Mouse (Mus musculus) kidney, embryonic 15.5 days (tissue): ENCODE measurements around the gene Ilk. TPM values are rescaled to one million over a fixed set of nuclear protein-coding genes. Genes with fewer than 3 reads are reported as not detected.
"Not testable (repeated sequence)": the region's sequence is repeated elsewhere in the genome, so short reads cannot be mapped to it uniquely, and the experiment has no call there.

Experiments
- ATAC-seq: fragments of 200-750 bp; cut with Nextera tagmentation; replicated peaks from 2 replicates; pipeline ENCODE4 v1.8.0; 2017; ENCODE audit warnings: moderate TSS enrichment; ENCODE audit not compliant: low FRiP score
- H3K27ac ChIP-seq: fragments of 300-500 bp; sonication (generic); 2 replicates; pipeline ENCODE4 v1.5.1; 2015; ENCODE audit warnings: mild to moderate bottlenecking, inconsistent platforms
- H3K27me3 ChIP-seq: fragments of 300-500 bp; sonication (generic); 2 replicates; pipeline ENCODE4 v1.6.1; 2015; ENCODE audit warnings: inconsistent platforms
- H3K36me3 ChIP-seq: fragments of 300-500 bp; sonication (generic); 2 replicates; pipeline ENCODE4 v1.6.1; 2015; ENCODE audit warnings: inconsistent platforms
- H3K4me1 ChIP-seq: fragments of 300-500 bp; sonication (generic); 2 replicates; pipeline ENCODE4 v1.6.1; 2015; ENCODE audit warnings: inconsistent platforms
- H3K4me2 ChIP-seq: fragments of 300-500 bp; sonication (generic); 2 replicates; pipeline ENCODE4 v1.6.1; 2015; ENCODE audit warnings: moderate library complexity, mild to moderate bottlenecking, inconsistent platforms
- H3K4me3 ChIP-seq: fragments of 300-500 bp; sonication (generic); replicated peaks from 2 replicates; pipeline ENCODE4 v1.5.1; 2015; ENCODE audit warnings: mild to moderate bottlenecking, inconsistent platforms
- H3K9ac ChIP-seq: fragments of 300-500 bp; sonication (generic); 2 replicates; pipeline ENCODE4 v1.6.1; 2015; ENCODE audit warnings: mild to moderate bottlenecking, inconsistent platforms
- H3K9me3 ChIP-seq: fragments of 300-500 bp; sonication (generic); replicated peaks from 2 replicates; pipeline ENCODE4 v1.6.1; 2016; ENCODE audit warnings: inconsistent platforms
- WGBS: fragments of 180-500 bp; shearing (Covaris S2); methylation state at CpG from one replicate; pipeline ENCODE4 v1.1.7; 2015; ENCODE audit warnings: mixed read lengths; 5-methylcytosine and 5-hydroxymethylcytosine counted together
- polyA plus RNA-seq: library from polyadenylated mRNA; unstranded; fragments of >200 nt; fragmentation: Nextera tagmentation; extraction: Ambion mirVana; gene quantifications from 2 replicates; pipeline ENCODE4 v1.2.1, GENCODE M21; 2015

The Ilk gene
- polyA plus RNA-seq, 1 experiment from 2014 or later = 360 TPM

DNA sequence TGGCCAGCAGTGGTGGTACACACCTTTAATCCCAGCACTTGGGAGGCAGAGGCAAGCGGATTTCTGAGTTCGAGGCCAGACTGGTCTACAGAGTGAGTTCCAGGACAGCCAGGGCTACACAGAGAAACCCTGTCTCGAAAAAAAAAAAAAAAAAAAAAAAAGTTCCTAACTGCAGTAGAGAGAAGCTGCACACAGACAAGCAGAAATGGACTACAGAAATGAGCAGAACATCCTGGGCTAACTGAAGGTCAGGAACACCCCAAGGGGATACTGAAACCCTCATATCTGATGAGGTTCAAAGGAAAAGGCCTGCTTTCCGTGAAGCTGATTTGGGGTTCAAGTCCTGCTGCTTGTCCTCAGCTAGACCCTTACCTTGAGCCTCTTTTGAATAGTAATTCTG is 928 bp upstream of the Ilk start:
- peak overlapping the region; percentile 95 for H3K27ac ChIP-seq
- 53% methylated on average over 4 of the region's 4 CpGs for WGBS
- peak overlapping the region; percentile 95 for H3K9ac ChIP-seq
- H3K4me2 ChIP-seq = peak overlapping the region; percentile 64
- H3K9me3 ChIP-seq, H3K27me3 ChIP-seq, ATAC-seq: not testable (repeated sequence)
- peak overlapping the region; percentile 89 for H3K4me3 ChIP-seq
- peaks cover 37% of the 10 kb centered on the region for H3K4me1 ChIP-seq
- H3K36me3 ChIP-seq = peaks cover 55% of the 10 kb centered on the region

DNA sequence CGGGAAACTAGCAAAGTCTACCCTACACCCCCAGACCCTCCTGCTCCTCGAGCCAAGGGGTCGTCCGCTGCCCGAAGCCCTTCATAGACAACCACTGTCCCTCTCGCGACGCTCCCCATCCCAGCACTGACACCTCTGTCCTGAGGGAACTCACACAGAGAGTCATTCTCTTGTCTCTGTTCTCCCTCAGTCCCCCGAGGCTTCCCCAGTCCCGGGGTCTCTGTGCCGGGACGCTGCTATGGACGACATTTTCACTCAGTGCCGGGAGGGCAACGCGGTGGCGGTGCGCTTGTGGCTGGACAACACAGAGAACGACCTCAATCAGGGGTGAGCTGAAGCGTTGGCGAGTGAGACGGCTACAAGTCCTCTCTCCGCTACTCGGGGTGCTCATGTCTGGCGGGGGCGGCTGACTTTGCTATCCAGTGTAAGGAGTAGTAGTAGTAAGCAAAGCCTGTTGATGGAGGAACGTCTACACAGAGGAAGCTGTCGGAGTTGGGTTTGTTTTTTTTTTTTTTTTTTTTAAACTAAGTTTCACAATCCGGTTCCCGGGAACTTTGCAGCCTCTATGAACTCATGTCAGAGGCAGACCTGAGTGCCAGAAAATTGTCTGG is 624 bp downstream of the Ilk start, which contains the start of gene Rrp8:
Rrp8 (minus strand) TSS at position 475 of the 611 bp plus-strand sequence.
- WGBS = under 1% methylated on average over 30 of the region's 30 CpGs
- no peaks in the 10 kb centered on the region for H3K9me3 ChIP-seq
- no peaks in the 10 kb centered on the region for H3K27me3 ChIP-seq
- H3K4me2 ChIP-seq = peak within 1 kb of the TSS; percentile 64
- peaks cover 55% of the 10 kb centered on the region for H3K36me3 ChIP-seq
- H3K4me3 ChIP-seq = peak within 1 kb of the TSS; percentile 89
- peaks cover 37% of the 10 kb centered on the region for H3K4me1 ChIP-seq
- H3K27ac ChIP-seq = peak within 1 kb of the TSS; percentile 96
- H3K9ac ChIP-seq = peak within 1 kb of the TSS; percentile 95
- ATAC-seq = peak; percentile 3; the same call in 1 of the 2 replicates

GRCm38 (mm10) chr7:105737648-105738047 is 1.3 kb downstream of the Ilk start:
- WGBS = 20% methylated on average over 3 of the region's 3 CpGs
- peaks cover 37% of the 10 kb centered on the region for H3K4me1 ChIP-seq
- H3K4me3 ChIP-seq = peak overlapping the region; percentile 89
- peak overlapping the region; percentile 95 for H3K27ac ChIP-seq
- H3K9ac ChIP-seq = peak overlapping the region; percentile 95
- no peaks in the 10 kb centered on the region for H3K9me3 ChIP-seq
- peak overlapping the region; percentile 64 for H3K4me2 ChIP-seq
- no peak for ATAC-seq
- H3K36me3 ChIP-seq = peaks cover 55% of the 10 kb centered on the region
- H3K27me3 ChIP-seq = no peaks in the 10 kb centered on the region

DNA sequence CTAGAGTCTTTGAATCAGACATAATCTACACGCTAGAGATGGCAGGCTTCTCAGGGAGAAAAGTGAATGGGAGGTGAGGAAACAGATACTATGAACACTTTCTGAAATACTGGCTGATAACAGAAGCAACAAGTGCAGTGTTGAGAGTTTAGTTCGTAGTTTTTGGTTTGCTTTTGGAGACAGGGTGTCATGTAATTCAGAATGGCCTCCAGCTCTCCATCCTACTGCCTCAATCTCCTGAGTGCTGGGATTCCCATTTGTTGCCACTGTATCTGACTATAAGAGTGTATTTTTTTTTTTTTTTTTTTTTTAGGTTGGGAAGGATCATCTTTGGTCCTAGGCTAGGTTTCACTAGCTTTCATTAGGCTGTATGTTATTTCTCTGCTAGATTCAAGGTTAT is 1.9 kb downstream of the Ilk start:
- WGBS = 72% methylated on average over 2 of the region's 2 CpGs
- peaks cover 55% of the 10 kb centered on the region for H3K36me3 ChIP-seq

DNA sequence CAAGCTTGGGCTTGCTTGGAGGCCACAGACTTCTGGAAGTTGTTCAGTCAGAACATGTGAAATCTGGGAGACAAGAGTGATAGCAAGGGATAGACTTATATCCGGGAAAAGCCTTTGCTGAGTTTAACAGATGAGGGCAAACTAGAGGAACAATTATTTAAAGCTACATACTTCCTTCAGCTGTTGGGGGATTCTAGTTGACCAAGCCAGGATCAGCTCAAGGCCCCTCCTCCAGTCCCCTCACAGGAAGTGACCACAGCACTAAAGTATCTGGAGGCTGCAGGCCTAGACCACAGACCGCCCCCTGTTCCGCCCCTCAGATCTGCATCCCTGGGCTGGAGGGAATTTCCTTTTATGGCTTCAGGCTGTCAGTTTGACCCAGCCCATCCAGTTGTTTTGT is 2.6 kb downstream of the Ilk start:
- peak overlapping the region; percentile 95 for H3K9ac ChIP-seq
- H3K4me3 ChIP-seq = peak overlapping the region; percentile 89
- H3K27ac ChIP-seq = peak overlapping the region; percentile 96
- H3K9me3 ChIP-seq = no peaks in the 10 kb centered on the region
- ATAC-seq = peak; percentile 79
- peaks cover 44% of the 10 kb centered on the region for H3K4me1 ChIP-seq
- WGBS = 15% methylated on average over 3 of the region's 3 CpGs
- H3K27me3 ChIP-seq = no peaks in the 10 kb centered on the region
- H3K4me2 ChIP-seq = peak overlapping the region; percentile 64
- peaks cover 49% of the 10 kb centered on the region for H3K36me3 ChIP-seq

More for the DNA sequence above, 1.9 kb downstream of the Ilk start:
- no peaks in the 10 kb centered on the region for H3K27me3 ChIP-seq
- H3K9ac ChIP-seq = peak overlapping the region; percentile 95
- peak overlapping the region; percentile 96 for H3K27ac ChIP-seq
- no peak for ATAC-seq
- peak overlapping the region; percentile 64 for H3K4me2 ChIP-seq
- no peaks in the 10 kb centered on the region for H3K9me3 ChIP-seq
- H3K4me3 ChIP-seq = peak overlapping the region; percentile 89
- peaks cover 42% of the 10 kb centered on the region for H3K4me1 ChIP-seq

DNA sequence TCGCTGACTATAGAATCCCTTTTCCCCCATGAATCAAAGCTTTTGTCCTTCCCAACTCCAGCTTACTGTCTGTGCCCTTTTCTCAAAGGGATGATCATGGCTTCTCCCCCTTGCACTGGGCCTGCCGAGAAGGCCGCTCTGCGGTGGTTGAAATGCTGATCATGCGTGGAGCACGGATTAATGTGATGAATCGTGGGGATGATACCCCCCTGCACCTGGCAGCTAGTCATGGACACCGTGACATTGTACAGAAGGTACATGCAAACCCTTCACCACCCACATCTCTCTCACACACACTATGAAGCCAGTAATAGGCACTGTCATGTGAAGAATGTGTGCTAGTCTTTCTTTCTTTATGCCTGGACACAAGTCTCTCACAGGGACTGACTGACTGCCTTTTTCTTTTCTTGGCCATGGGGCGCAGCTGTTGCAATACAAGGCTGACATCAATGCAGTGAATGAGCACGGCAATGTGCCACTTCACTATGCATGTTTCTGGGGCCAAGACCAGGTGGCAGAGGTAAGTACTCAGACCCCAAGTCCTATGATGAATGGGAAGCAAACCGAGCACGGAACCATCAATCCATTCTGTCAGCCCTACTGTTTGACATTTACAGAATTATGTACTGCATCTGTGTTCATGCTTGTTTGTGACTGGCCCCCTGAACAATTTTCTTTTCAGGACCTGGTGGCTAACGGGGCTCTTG is 3.9 kb downstream of the Ilk start:
- peaks cover 39% of the 10 kb centered on the region for H3K36me3 ChIP-seq
- H3K4me3 ChIP-seq = no peak overlapping the region
- 90% methylated on average over 13 of the region's 13 CpGs for WGBS
- H3K4me1 ChIP-seq = peaks cover 38% of the 10 kb centered on the region
- no peaks in the 10 kb centered on the region for H3K9me3 ChIP-seq
- no peak overlapping the region for H3K9ac ChIP-seq
- no peaks in the 10 kb centered on the region for H3K27me3 ChIP-seq
- no peak for ATAC-seq
- peak overlapping the region; percentile 96; the same call in 1 of the 2 replicates for H3K27ac ChIP-seq
- H3K4me2 ChIP-seq = no peak overlapping the region

DNA sequence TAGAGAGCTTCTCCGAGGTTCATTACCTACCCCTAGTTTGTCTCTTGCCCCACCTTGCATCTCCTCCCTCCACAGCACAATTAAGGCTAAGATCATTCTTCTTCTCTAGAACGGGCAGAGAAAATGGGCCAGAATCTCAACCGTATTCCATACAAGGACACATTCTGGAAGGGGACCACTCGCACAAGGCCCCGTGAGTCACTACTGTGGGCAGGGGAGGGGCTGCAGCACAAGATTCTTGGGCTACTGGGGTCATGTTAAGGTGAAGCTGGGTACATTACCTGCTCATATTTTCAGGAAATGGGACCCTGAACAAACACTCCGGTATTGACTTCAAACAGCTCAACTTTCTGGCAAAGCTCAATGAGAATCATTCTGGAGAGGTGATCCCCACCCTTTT is 4.5 kb downstream of the Ilk start:
- Histone ChIP-seq H3K36me3 (peaks cover 39% of the 10 kb centered on the region), H3K4me2 (no peak overlapping the region), H3K4me1 (peaks cover 33% of the 10 kb centered on the region), H3K27me3 (no peaks in the 10 kb centered on the region), H3K4me3 (no peak overlapping the region), H3K9me3 (no peaks in the 10 kb centered on the region), H3K9ac (no peak overlapping the region), H3K27ac (no peak overlapping the region)
- ATAC-seq = no peak
- 85% methylated on average over 6 of the region's 6 CpGs for WGBS

DNA sequence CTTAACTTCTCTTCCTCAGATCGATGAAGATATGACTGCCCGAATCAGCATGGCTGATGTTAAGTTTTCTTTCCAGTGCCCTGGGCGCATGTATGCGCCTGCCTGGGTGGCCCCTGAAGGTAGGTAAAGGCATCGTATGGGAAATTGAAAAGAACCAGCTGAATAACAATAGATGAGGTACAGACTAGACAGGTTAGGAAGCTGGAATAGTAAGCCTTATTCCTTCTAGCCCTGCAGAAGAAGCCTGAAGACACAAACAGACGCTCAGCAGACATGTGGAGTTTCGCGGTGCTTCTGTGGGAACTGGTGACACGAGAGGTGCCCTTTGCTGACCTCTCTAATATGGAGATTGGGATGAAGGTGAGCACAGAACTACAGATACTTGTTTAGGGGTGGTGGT is 5.6 kb downstream of the Ilk start:
- Histone ChIP-seq H3K27ac (no peak overlapping the region), H3K4me3 (no peak overlapping the region), H3K36me3 (peaks cover 49% of the 10 kb centered on the region), H3K9me3 (no peaks in the 10 kb centered on the region), H3K4me1 (peaks cover 33% of the 10 kb centered on the region), H3K9ac (no peak overlapping the region), H3K27me3 (no peaks in the 10 kb centered on the region), H3K4me2 (no peak overlapping the region)
- no peak for ATAC-seq
- 94% methylated on average over 9 of the region's 9 CpGs for WGBS

DNA sequence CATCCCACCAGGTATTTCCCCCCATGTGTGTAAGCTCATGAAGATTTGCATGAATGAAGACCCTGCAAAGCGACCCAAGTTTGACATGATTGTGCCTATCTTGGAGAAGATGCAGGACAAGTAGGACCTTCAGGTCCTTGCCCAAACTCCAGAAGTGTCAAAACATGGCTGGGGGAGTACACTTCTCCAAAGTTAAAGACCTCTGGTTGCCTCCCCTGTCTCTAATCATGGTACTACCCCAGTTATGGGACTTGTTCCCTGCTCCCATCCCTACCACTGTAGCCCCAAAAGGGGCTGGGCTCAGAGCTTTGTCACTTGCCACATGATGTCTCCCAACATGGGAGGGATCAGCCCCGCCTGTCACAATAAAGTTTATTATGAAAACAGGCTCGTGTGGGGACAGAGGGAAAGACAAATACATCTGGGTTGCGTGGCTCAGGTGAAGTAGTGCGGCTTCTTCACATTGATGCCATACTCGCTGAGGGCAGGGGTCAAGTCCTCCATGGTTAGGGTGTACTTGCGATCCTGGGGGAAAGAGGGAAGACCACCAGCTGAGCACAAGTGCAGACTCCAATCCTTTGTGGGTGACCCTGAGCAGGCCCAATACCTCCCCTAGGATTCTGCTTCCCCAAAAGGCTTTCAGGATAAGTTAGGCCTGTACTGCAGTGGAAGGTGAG is 6.3 kb downstream of the Ilk start:
- peaks cover 56% of the 10 kb centered on the region for H3K36me3 ChIP-seq

DNA sequence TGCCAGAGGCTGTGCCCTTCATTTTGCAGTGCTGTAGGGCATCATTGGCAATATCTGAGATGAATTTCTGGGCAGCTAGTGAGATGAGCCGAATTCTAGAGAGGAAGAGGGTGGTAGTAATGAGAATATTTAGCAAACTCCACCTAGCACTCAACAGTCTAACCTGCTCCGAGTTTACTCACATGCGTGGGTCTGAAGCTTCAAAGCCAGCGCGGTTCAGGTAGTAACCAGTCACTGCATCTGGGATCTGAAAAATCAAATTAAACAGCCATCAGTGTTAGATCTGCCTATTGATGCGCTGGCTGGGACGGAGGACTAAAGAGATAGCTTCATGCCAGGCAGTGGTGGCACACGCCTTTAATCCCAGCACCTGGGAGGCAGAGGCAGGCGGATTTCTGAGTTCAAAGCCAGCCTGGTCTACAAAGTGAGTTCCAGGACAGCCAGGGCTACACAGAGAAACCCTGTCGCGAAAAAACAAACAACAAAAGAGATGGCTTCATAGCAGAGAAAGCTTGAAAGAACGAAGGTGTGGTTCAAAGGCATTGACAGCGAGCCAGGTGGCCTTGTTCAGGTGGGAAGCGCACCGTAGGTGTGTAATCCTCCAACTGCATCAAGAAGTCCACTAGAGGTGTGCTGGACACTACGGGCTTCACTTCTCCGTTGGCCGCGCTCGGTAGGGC is 7.0 kb downstream of the Ilk start:
- peaks cover 62% of the 10 kb centered on the region for H3K36me3 ChIP-seq
- not testable (repeated sequence) for ATAC-seq, H3K27me3 ChIP-seq, H3K9me3 ChIP-seq
- H3K4me3 ChIP-seq = peak overlapping the region; percentile 98
- WGBS = 33% methylated on average over 20 of the region's 20 CpGs
- H3K9ac ChIP-seq = peak overlapping the region; percentile 94
- peaks cover 22% of the 10 kb centered on the region for H3K4me1 ChIP-seq
- peak overlapping the region; percentile 83 for H3K27ac ChIP-seq
- peak overlapping the region; percentile 82 for H3K4me2 ChIP-seq

More for the DNA sequence above, 6.3 kb downstream of the Ilk start:
- 80% methylated on average over 7 of the region's 7 CpGs for WGBS
- Histone ChIP-seq H3K4me2 (peak overlapping the region; percentile 82), H3K4me1 (peaks cover 29% of the 10 kb centered on the region), H3K9ac (peak overlapping the region; percentile 94; the same call in 1 of the 2 replicates), H3K4me3 (peak overlapping the region; percentile 98)
- H3K9me3 ChIP-seq, ATAC-seq, H3K27ac ChIP-seq, H3K27me3 ChIP-seq: not testable (repeated sequence)

GRCm38 (mm10) chr7:105743926-105744590 is 7.7 kb downstream of the Ilk start, which contains the start of gene Taf10:
Taf10 (minus strand) TSS chr7:105744361.
- Histone ChIP-seq H3K4me2 (peak within 1 kb of the TSS; percentile 82), H3K27me3 (no peaks in the 10 kb centered on the region), H3K4me3 (peak within 1 kb of the TSS; percentile 98), H3K36me3 (peaks cover 69% of the 10 kb centered on the region), H3K27ac (peak within 1 kb of the TSS; percentile 83), H3K9ac (peak within 1 kb of the TSS; percentile 94), H3K9me3 (no peaks in the 10 kb centered on the region), H3K4me1 (peaks cover 15% of the 10 kb centered on the region)
- ATAC-seq = peak; percentile 98
- WGBS = under 1% methylated on average over 63 of the region's 67 CpGs
